Mouse (Mus musculus): ENCODE measurements around the gene Cc2d2b. TPM values are rescaled to one million over a fixed set of nuclear protein-coding genes. Genes with fewer than 3 reads are reported as not detected.
A peak's percentile ranks its signal among the peaks of the same experiment; 100 is the strongest.

Gene Cc2d2b
- polyA plus RNA-seq, 1 experiment from 2014 or later = 0.04 TPM

DNA sequence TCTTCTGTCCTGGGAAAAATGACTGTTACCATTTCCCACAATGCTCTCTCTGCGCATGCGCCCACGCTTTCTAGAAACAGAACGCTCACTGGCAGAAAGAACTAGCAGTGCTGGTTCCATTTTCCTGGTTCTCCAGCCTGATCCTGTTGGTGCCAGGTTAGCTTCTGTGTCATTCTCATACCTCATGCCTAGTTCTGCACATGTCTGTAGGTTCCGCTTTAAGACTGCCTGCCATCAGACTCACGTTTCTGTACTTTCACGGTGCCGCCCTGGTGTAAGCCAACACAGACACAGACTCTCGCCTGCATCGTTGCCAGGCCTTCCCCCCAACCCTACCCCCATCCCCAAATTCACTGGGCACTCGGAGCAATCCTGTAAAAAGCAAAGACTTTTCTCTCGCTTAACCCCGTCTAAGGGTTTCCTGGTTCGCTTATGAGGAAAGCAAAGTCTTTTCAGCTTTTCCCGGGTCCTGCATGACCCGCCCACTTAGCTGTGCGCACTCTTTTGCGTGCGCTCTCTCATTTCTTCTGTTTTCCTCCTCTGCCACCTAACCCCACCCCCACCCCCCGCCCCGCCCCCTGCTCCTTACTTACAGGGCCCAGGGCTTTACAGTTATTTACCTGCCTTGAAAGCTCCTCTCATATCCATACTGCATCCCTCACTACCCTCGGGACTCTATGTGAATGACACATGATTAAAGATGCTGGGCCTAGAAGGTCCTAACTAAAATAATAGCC, 13.6 kb downstream of the Cc2d2b start:
- Histone ChIP-seq H3K27me3 (replicated peaks) (peaks cover 74% of the 10 kb centered on the region), H3K4me1 (replicated peaks) (0 out of 2 replicates have a peak, but pooled peaks cover 3% of the 10 kb centered on the region), H3K4me3 (peak overlapping the region; percentile 44), H3K36me3 (no peaks in the 10 kb centered on the region), H3K9ac (peak overlapping the region; percentile 44; the same call in 1 of the 2 replicates), H3K9me3 (replicated peaks) (no peaks in the 10 kb centered on the region), H3K4me2 (peak overlapping the region; percentile 70), H3K27ac (ENCODE audit: poor library complexity, severe bottlenecking) (no peak overlapping the region)
- no peak for ATAC-seq (ENCODE audit: insufficient number of reproducible peaks, low FRiP score)
- WGBS = 32% methylated on average over 22 of the region's 22 CpGs

DNA sequence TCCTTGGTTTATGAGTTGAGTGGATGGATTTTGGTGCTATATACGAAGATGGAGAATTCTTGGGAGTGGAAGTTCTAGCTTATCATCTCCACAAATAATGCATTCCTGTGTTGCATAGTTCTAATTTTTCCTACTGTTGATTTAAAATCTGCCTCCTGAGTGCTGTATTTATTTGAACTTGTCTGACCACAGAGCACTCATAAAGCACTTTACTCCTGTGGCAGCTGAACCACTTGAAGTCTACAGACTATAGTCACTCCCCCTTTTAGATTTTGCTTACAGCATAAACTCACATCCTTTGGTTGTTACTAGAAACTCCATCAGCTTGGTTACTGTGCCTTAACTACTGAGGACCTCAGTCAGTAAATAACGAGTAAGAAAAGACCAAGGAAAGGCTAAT, 18.6 kb downstream of the Cc2d2b start:
- H3K4me1 ChIP-seq (replicated peaks) = peaks cover 16% of the 10 kb centered on the region
- no peak overlapping the region for H3K9ac ChIP-seq
- WGBS = 74% methylated on average over 2 of the region's 2 CpGs
- H3K4me3 ChIP-seq = no peak overlapping the region
- no peak overlapping the region for H3K27ac ChIP-seq (ENCODE audit: poor library complexity, severe bottlenecking)
- no peak overlapping the region for H3K4me2 ChIP-seq
- H3K9me3 ChIP-seq (replicated peaks) = no peaks in the 10 kb centered on the region
- peaks cover 54% of the 10 kb centered on the region for H3K27me3 ChIP-seq (replicated peaks)
- no peaks in the 10 kb centered on the region for H3K36me3 ChIP-seq
- ATAC-seq (ENCODE audit: insufficient number of reproducible peaks, low FRiP score) = no peak

DNA sequence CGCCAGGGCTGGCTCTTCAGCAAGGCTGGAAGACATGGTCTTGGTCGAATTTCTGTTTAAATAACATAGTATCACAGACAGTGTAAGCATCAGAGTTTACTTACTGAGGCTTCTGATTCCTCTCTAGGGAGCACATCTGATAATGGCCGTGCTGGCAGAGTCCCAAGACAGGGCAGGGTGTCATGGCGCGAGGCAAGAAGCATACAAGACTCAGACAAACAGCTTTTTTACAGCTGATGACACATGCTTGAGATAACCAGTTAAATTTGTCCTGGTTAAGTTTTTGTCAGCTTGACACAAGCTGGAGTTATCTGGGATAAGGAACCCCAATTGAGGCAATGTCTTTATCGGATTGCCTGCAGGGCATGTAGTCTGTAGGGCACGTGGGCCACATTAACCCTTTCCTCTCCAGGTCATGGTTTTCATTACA, 20.8 kb downstream of the Cc2d2b start:
- no peak overlapping the region for H3K27ac ChIP-seq (ENCODE audit: poor library complexity, severe bottlenecking)
- 5% methylated on average over 7 of the region's 7 CpGs for WGBS
- H3K9ac ChIP-seq = no peak overlapping the region
- no peaks in the 10 kb centered on the region for H3K36me3 ChIP-seq
- H3K4me3 ChIP-seq = no peak overlapping the region
- H3K9me3 ChIP-seq (replicated peaks) = no peaks in the 10 kb centered on the region
- peaks cover 47% of the 10 kb centered on the region for H3K27me3 ChIP-seq (replicated peaks)
- H3K4me1 ChIP-seq (replicated peaks) = peaks cover 24% of the 10 kb centered on the region
- ATAC-seq (ENCODE audit: insufficient number of reproducible peaks, low FRiP score) = peak; percentile 18; the same call in 1 of the 2 replicates
- H3K4me2 ChIP-seq = peak overlapping the region; percentile 40

DNA sequence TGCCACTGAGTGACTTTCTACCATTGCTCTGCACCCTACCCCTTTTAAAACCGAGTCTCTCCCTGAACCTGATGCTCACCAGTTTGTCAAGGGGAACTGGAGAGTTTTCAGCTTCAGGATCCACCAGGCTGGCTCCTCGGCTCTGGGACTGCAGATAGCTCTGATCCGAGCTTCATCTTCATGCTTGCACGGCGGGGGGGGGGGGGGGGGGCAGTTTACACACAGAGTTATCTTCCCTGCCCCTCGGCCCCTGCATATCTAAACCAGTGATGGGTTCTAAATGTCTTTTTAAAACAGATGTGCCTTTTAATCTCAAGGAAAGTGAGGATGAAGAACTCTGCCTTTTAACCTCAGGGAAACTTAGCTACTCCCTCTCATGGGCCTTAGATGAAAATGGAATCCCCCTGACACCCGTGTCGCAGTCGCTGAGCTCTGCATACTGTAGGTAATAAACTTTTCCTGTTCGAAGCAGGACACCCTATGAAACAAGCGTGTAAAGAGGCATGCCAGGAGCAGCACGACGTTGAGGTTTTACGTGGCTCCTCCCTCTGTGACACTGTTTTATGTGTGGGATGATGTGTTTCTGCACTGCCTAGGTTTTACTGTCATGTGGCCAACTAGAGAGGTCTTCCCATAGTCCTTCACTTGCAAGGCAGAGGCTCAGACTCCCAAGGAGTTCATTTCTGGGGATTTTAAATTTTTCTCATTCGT, 39.6 kb downstream of the Cc2d2b start:
- Histone ChIP-seq H3K4me2 (no peak overlapping the region), H3K27me3 (replicated peaks) (peaks cover 21% of the 10 kb centered on the region), H3K27ac (ENCODE audit: poor library complexity, severe bottlenecking) (no peak overlapping the region), H3K36me3 (no peaks in the 10 kb centered on the region), H3K9me3 (replicated peaks) (no peaks in the 10 kb centered on the region), H3K4me1 (replicated peaks) (no peaks in the 10 kb centered on the region), H3K9ac (no peak overlapping the region), H3K4me3 (no peak overlapping the region)
- WGBS = 59% methylated on average over 15 of the region's 15 CpGs
- no peak for ATAC-seq (ENCODE audit: insufficient number of reproducible peaks, low FRiP score)

DNA sequence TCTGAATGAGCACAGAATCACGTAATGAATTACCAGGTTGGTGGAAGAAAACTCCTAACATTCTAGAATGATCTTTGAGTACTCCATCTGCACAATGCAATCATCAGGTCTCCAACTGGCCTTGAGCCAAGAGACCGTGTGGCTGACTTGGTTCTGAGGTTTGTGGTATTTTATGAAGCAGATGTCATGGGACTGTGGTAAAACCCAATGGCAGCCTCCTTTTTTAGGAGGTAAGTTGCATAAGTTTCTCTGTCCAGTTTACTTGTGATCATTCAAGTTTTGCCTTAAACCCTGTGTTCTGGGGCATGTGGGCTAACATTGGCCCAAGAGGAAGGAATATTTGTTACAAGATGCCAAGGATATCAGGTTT, 40.1 kb downstream of the Cc2d2b start:
- no peak overlapping the region for H3K4me3 ChIP-seq
- WGBS = 77% methylated on average over 2 of the region's 2 CpGs
- H3K27me3 ChIP-seq (replicated peaks) = peaks cover 27% of the 10 kb centered on the region
- no peak for ATAC-seq (ENCODE audit: insufficient number of reproducible peaks, low FRiP score)
- no peak overlapping the region for H3K9ac ChIP-seq
- H3K27ac ChIP-seq (ENCODE audit: poor library complexity, severe bottlenecking) = no peak overlapping the region
- H3K4me2 ChIP-seq = no peak overlapping the region
- H3K36me3 ChIP-seq = no peaks in the 10 kb centered on the region
- H3K4me1 ChIP-seq (replicated peaks) = no peaks in the 10 kb centered on the region
- H3K9me3 ChIP-seq (replicated peaks) = no peaks in the 10 kb centered on the region

DNA sequence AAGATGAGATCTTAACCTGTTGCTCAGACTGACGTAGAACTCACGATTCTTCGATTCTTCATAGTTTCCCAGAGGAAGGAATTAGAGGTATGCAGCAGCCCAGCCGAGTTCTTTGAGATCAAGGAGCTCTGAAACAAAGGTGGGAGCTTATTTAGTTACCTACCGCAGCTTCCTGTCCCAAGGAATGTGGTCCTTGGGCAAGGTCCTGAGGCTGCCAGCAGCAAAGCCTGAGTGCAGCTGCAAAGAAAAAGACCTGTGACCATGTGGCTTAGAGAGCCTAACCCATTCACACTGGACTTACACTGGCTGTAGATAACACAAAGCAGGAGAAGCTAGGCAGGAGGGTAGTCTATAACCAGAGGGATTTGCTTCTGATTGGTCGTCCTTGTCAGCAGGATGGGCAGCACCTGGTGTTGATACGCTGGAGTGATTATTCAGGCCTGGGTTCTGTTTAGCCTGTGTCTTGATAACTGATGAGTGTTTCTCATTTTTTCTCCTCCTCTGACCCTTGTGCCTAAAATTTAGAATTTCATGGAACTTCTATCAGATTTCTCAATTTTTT, 56.7 kb downstream of the Cc2d2b start:
- Histone ChIP-seq H3K4me3 (no peak overlapping the region), H3K9me3 (replicated peaks) (no peaks in the 10 kb centered on the region), H3K4me1 (replicated peaks) (no peaks in the 10 kb centered on the region), H3K27ac (ENCODE audit: poor library complexity, severe bottlenecking) (no peak overlapping the region), H3K36me3 (no peaks in the 10 kb centered on the region), H3K4me2 (no peak overlapping the region), H3K9ac (no peak overlapping the region), H3K27me3 (replicated peaks) (peaks cover 7% of the 10 kb centered on the region)
- no peak for ATAC-seq (ENCODE audit: insufficient number of reproducible peaks, low FRiP score)
- 44% methylated on average over 7 of the region's 7 CpGs for WGBS

DNA sequence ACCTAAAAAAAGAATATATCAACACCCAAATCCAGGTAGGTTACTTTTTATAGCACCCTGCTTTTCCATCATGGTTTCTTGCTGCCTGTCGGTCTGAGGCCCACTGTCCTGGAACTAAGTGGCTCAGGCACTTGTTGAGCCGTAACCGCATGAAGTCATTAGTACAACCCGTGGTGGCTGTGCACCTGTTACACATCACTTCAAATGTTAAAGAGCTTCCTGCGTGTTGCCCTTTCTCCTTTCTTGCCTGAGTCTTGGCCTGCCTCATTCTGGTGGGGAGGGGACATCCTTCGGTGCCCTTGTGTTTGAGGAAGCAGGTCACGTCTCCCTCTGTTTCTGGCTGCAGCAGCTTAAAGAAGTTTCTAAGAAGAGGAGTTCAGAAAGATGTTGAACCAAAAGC, 61.3 kb downstream of the Cc2d2b start:
- Histone ChIP-seq H3K27me3 (replicated peaks) (peaks cover 5% of the 10 kb centered on the region), H3K36me3 (no peaks in the 10 kb centered on the region), H3K27ac (ENCODE audit: poor library complexity, severe bottlenecking) (no peak overlapping the region), H3K4me3 (no peak overlapping the region), H3K4me1 (replicated peaks) (peaks cover 21% of the 10 kb centered on the region), H3K9ac (no peak overlapping the region), H3K4me2 (no peak overlapping the region), H3K9me3 (replicated peaks) (no peaks in the 10 kb centered on the region)
- 81% methylated on average over 7 of the region's 7 CpGs for WGBS
- no peak for ATAC-seq (ENCODE audit: insufficient number of reproducible peaks, low FRiP score)

DNA sequence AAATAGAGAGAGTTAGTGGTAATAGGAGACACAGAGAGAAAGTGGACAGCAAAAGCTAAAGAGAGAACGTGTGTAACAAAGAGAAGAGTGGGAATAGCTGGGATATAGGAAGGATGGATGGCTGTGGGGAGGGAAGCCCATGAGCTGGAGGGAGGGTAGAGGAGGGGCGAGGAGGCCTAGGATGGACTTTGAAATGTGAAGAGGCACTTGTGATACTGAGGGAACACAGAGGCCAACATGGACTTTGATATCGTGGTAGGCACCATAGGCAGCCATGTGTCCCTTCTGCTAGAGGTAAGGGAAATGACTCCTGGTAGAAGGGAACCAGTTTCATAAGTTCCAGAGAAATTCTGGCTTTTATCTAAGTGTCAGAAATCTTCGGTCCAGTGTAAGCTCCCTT, 63.3 kb downstream of the Cc2d2b start:
- Histone ChIP-seq H3K4me1 (replicated peaks) (peaks cover 21% of the 10 kb centered on the region), H3K4me2 (no peak overlapping the region), H3K9ac (no peak overlapping the region), H3K27ac (ENCODE audit: poor library complexity, severe bottlenecking) (no peak overlapping the region), H3K4me3 (no peak overlapping the region), H3K36me3 (no peaks in the 10 kb centered on the region), H3K27me3 (replicated peaks) (peaks cover 3% of the 10 kb centered on the region), H3K9me3 (replicated peaks) (no peaks in the 10 kb centered on the region)
- ATAC-seq (ENCODE audit: insufficient number of reproducible peaks, low FRiP score) = no peak
- WGBS = 49% methylated on average over 4 of the region's 4 CpGs

DNA sequence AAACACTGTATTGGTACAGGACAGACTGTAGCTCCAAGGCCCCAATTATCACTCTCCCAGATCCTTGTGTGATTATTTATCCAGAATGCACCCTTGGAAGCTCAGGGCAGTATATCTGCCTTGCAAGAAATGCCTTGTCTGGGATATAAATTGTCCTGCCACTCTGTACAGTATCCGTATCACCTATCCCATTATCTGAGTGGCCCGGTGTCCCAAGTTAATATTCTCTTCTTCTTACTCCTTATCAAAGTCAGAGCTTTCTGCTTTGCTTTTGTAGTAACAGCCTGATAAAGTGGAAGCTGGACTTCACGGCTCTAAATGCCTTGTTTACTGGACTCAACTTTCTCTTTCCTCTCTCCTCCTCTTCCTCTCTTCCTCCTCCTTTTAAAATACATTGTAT, 64.2 kb downstream of the Cc2d2b start:
- H3K4me3 ChIP-seq = no peak overlapping the region
- H3K9me3 ChIP-seq (replicated peaks) = no peaks in the 10 kb centered on the region
- H3K36me3 ChIP-seq = no peaks in the 10 kb centered on the region
- H3K27ac ChIP-seq (ENCODE audit: poor library complexity, severe bottlenecking) = no peak overlapping the region
- H3K9ac ChIP-seq = no peak overlapping the region
- peaks cover 3% of the 10 kb centered on the region for H3K27me3 ChIP-seq (replicated peaks)
- H3K4me1 ChIP-seq (replicated peaks) = peaks cover 21% of the 10 kb centered on the region
- H3K4me2 ChIP-seq = no peak overlapping the region
- WGBS = 12% methylated on average over 3 of the region's 3 CpGs
- ATAC-seq (ENCODE audit: insufficient number of reproducible peaks, low FRiP score) = no peak

DNA sequence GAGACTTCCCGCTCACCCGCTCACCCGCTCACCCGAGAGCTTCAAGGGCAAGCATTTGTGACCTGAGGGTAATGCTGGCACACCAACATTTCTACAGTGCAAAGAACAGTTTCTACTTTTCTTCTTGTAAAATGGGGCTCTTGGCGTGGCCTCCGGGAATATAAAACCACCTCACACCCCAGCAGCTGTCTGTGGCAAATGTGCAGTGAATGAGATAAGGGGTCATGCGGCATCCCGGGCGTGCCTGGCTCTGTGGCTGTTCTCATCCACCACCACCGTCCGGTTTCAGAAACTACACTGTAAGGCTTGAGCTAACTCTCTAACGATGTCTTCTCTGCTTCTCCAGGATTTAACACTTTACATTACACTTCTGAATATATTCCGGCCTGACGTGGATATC, 64.8 kb downstream of the Cc2d2b start:
- no peaks in the 10 kb centered on the region for H3K9me3 ChIP-seq (replicated peaks)
- H3K27ac ChIP-seq (ENCODE audit: poor library complexity, severe bottlenecking) = no peak overlapping the region
- no peak overlapping the region for H3K9ac ChIP-seq

DNA sequence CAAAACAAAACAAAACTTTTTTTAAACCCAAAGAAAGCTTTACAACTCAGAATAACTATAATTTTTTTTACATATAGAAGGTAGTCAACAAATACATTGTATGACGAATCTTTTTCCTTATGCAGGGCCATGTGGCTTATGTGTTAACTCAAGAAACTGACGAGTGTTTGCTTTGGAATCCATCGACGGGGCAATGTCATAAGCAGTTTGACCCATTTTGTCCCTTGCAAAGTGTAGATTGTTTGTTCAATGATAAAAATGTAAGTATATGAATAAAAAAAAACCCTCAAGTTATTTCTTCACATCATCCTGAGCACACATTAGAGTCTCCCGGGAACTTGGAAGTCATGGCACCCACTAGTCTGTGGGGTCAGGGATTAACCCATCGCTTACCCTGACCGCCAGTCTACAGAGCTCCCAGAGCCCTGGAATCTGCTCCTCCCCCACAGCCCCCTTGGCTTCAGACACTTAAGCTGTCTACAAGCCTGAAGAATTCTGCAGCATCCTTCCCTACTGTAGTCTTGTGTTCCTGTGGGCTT, 67.2 kb downstream of the Cc2d2b start:
- H3K9me3 ChIP-seq (replicated peaks) = no peaks in the 10 kb centered on the region
- no peak overlapping the region for H3K4me2 ChIP-seq
- H3K27ac ChIP-seq (ENCODE audit: poor library complexity, severe bottlenecking) = no peak overlapping the region
- no peaks in the 10 kb centered on the region; the same call in 1 of the 2 replicates for H3K27me3 ChIP-seq (replicated peaks)
- H3K9ac ChIP-seq = no peak overlapping the region
- WGBS = 66% methylated on average over 7 of the region's 7 CpGs
- peaks cover 24% of the 10 kb centered on the region for H3K4me1 ChIP-seq (replicated peaks)
- no peaks in the 10 kb centered on the region for H3K36me3 ChIP-seq
- no peak overlapping the region for H3K4me3 ChIP-seq
- ATAC-seq (ENCODE audit: insufficient number of reproducible peaks, low FRiP score) = no peak

More for the DNA sequence above, 64.8 kb downstream of the Cc2d2b start:
- 34% methylated on average over 14 of the region's 14 CpGs for WGBS
- peak; percentile 94 for ATAC-seq (ENCODE audit: insufficient number of reproducible peaks, low FRiP score)
- Histone ChIP-seq H3K4me2 (peak overlapping the region; percentile 47), H3K4me3 (no peak overlapping the region), H3K36me3 (no peaks in the 10 kb centered on the region), H3K4me1 (replicated peaks) (peaks cover 24% of the 10 kb centered on the region), H3K27me3 (replicated peaks) (peaks cover under 1% of the 10 kb centered on the region; the same call in 1 of the 2 replicates)

Data from heart, embryonic 12.5 days (tissue).